Mouse (Mus musculus) brown adipose tissue, adult 24 weeks (tissue): Measurements from ENCODE around the gene 4930453N24Rik. TPM values are rescaled to one million over a fixed set of nuclear protein-coding genes. Genes with fewer than 3 reads are reported as not detected.

Experiments
- H3K27ac ChIP-seq: fragments of 200-500 bp; replicated peaks from 2 replicates; pipeline ENCODE4 v1.5.1; 2012; ENCODE audit warnings: low read depth, mild to moderate bottlenecking, low read length
- H3K4me1 ChIP-seq: fragments of 200-500 bp; 2 replicates; pipeline ENCODE4 v1.6.1; 2012; ENCODE audit warnings: low read length, mixed read lengths; ENCODE audit not compliant: control insufficient read depth, insufficient read depth, insufficient read length
- H3K4me3 ChIP-seq: fragments of 200-500 bp; 2 replicates; pipeline ENCODE4 v1.5.1; 2012; ENCODE audit warnings: low read depth, mild to moderate bottlenecking, low read length, moderate library complexity; ENCODE audit not compliant: insufficient read depth
- polyA plus RNA-seq: library from polyadenylated mRNA; stranded (reverse); fragments of >200 nt; gene quantifications from 2 replicates; pipeline ENCODE4 v1.2.4, GENCODE M21; 2012; ENCODE audit not compliant: missing spikeins, insufficient read depth, insufficient read length

The 4930453N24Rik gene
- polyA plus RNA-seq, 1 experiment, result 54.3 TPM

DNA sequence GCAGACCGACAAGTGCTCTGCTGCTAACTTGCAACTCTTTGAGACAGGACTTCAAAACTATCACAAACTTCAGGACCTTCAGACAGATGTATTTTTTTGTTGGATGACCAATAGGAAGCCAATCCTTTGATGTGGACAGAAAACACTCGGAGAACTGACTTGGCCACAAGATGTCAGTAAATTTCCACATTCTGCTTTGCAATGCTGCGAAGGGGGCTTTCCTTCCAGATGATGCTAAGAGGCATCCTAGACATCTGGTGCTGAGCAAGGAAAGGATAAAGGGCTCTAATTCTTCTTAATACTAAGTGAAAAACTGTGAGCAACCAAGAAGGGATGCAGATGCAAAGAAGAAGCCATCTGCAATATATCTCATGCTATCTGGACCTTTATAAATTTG lies 16.2 kb downstream of the 4930453N24Rik start:
- no peak overlapping the region for H3K4me3 ChIP-seq
- H3K4me1 ChIP-seq, result no peaks in the 10 kb centered on the region
- no peak overlapping the region for H3K27ac ChIP-seq

- Histone ChIP-seq H3K4me1 (no peaks in the 10 kb centered on the region), H3K27ac (no peak overlapping the region)
Measured at GRCm38 (mm10) chr16:64753990-64754742, 16.8 kb downstream of the 4930453N24Rik start.

GRCm38 (mm10) chr16:64748237-64748636 lies 22.7 kb downstream of the 4930453N24Rik start:
- Histone ChIP-seq H3K4me1 (no peaks in the 10 kb centered on the region), H3K4me3 (no peak overlapping the region), H3K27ac (no peak overlapping the region)

More at GRCm38 (mm10) chr16:64753990-64754742, 16.8 kb downstream of the 4930453N24Rik start:
- no peak overlapping the region for H3K4me3 ChIP-seq

DNA sequence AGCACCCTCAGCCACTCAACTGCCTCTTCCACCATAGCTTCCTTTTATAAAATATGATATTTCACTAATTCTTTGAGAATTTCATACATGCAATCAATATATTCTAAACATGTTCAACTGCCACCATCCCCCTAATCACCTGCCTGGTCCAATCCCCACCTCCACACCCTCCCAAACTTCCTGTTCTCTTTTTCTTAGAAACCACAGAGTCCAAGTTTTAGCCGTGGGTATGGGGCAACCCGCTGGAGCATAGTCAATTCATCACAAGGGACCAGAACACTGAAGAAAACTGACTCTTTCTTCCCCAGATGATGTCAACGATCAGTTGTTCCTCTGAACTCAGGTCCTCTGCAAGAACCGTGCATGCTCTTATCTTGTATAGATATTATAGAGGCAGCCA lies 25.9 kb downstream of the 4930453N24Rik start:
- H3K27ac ChIP-seq, result no peak overlapping the region
- no peak overlapping the region for H3K4me3 ChIP-seq
- H3K4me1 ChIP-seq, result no peaks in the 10 kb centered on the region

DNA sequence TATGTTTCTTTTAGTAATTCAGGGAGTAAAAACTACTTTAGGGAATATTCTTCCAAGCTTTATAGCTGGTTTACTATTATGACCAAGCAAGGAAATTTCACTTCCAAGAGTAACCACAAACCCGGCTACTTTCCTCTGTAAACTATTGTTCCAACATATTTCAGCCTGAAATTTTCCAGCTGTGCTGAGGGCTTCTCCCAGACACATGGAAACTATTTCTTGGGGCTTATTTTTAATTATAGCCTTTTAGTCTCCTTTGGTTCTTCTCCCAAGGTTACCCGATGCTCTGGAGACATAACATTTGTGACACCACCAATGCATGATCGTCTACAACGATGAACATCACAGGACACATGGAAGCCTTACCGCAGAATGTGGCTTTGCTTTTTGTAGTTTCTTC lies 33.7 kb downstream of the 4930453N24Rik start:
- no peak overlapping the region for H3K27ac ChIP-seq
- H3K4me3 ChIP-seq, result no peak overlapping the region
- no peaks in the 10 kb centered on the region for H3K4me1 ChIP-seq

- Histone ChIP-seq H3K4me1 (no peaks in the 10 kb centered on the region), H3K27ac (no peak overlapping the region), H3K4me3 (no peak overlapping the region)
Measured at GRCm38 (mm10) chr16:64723273-64724057, 47.5 kb downstream of the 4930453N24Rik start.

DNA sequence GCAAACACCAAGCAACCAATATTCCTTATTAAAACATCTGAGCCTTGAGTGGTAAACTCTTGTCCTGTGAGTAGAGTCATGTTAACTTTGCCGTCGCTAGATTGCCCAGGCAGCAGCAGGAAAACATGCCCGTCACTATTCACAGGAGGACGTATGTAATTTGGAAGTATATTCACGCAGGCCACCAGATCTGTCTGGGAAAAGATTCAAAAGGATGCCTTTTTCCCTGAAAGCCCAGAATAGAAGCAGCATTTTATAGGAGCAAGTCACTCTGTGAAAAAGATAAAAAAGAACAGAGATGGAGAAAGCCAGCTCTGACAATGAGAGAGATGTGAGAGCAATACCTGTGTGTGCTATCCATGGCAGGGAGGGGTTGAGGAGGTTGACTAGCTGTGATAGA lies 49.4 kb downstream of the 4930453N24Rik start:
- no peak overlapping the region for H3K27ac ChIP-seq
- no peak overlapping the region for H3K4me3 ChIP-seq
- H3K4me1 ChIP-seq, result no peaks in the 10 kb centered on the region

- Histone ChIP-seq H3K4me1 (no peaks in the 10 kb centered on the region), H3K27ac (no peak overlapping the region), H3K4me3 (no peak overlapping the region)
Measured at GRCm38 (mm10) chr16:64719096-64719495, 51.9 kb downstream of the 4930453N24Rik start.

- Histone ChIP-seq H3K27ac (no peak overlapping the region), H3K4me1 (no peaks in the 10 kb centered on the region)
Measured at GRCm38 (mm10) chr16:64717814-64718213, 53.1 kb downstream of the 4930453N24Rik start.

DNA sequence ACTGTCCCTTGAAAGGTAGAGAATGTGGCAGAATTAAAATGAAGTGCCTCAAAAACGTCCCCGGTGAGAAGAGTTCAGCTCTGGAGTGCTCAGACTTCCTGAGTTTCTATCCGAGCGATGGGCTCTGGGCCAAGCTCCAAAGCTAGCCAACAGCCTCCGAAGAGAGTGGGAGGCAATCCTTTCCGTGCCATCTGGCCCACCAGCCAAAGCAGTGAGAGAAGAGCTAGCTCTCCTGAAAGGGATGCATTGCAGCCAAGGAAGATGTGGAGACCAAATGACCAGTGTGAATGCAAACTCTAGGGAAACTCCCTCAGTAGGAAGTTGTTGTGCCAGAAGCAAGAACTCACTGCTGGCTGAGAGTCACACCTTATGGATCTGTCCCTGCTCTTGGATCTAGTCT lies 59.1 kb downstream of the 4930453N24Rik start:
- H3K4me1 ChIP-seq, result no peaks in the 10 kb centered on the region
- H3K27ac ChIP-seq, result no peak overlapping the region
- H3K4me3 ChIP-seq, result no peak overlapping the region

More at GRCm38 (mm10) chr16:64717814-64718213, 53.1 kb downstream of the 4930453N24Rik start:
- no peak overlapping the region for H3K4me3 ChIP-seq

Other genes starting within 250 kb of the 4930453N24Rik start
- not detected in 2 replicates for gene Csnka2ip, start 168.8 kb downstream of the 4930453N24Rik start, polyA plus RNA-seq
- gene Zfp654, start 80.5 kb upstream of the 4930453N24Rik start, polyA plus RNA-seq, result 4.7 and 6.2 TPM in 2 replicates
- gene Cggbp1, start 80.8 kb upstream of the 4930453N24Rik start, polyA plus RNA-seq, result 36.9 and 40.2 TPM in 2 replicates